Comparison of ENCODE assay signal across 7 mouse cellular contexts in genomic region chr11:69323667-69324111, GRCm38 (mm10). TPM values are rescaled to one million over a fixed set of nuclear protein-coding genes. Genes with fewer than 3 reads are reported as not detected.
DNase-seq lines count a peak whose midpoint lies in the region; ATAC-seq lines count a peak whose summit lies in the region.

Cntrob (minus strand) TSS chr11:69323775.
Trappc1 (plus strand) TSS chr11:69323980.

- under 1% methylated on average over 30 of the region's 30 CpGs for WGBS in intestine, embryonic 15.5 days
- WGBS in midbrain, embryonic 10.5 days = under 1% methylated on average over 30 of the region's 30 CpGs

- intact Hi-C loops in gastrocnemius, postnatal 36 days (cut with DNase I) = loop anchor here (5.0 kb wide), 1 partner anchor 44 kb away; the partner anchor contains the start of gene Chd3
- intact Hi-C loops in left cerebral cortex, postnatal 25 days (cut with DNase I) = loop anchor here (2.0 to 5.0 kb wide), 4 partner anchors 25 to 65 kb away; partner anchors contain the start of gene Chd3

- peak; percentile 100 for DNase-seq in adrenal gland, adult 2 months
- DNase-seq in embryo, embryonic 11.5 days (ENCODE audit: low read depth, low spot score) = peak; percentile 99
- DNase-seq in gastrocnemius, postnatal 36 days = peak; percentile 96 to 99
- peak; percentile 97 to 99 for DNase-seq in left cerebral cortex, postnatal 25 days (ENCODE audit: low spot score in 2 of 2)
- peak; percentile 100 for DNase-seq in midbrain, embryonic 10.5 days (ENCODE audit: low spot score)
- DNase-seq in right cerebral cortex, postnatal 4 days = peak; percentile 98

- H3K27ac ChIP-seq in intestine, embryonic 15.5 days = peak within 1 kb of the TSS; percentile 89
- H3K27ac ChIP-seq in midbrain, embryonic 10.5 days (replicated peaks) = peak within 1 kb of the TSS; percentile 97

- H3K4me3 ChIP-seq in intestine, embryonic 15.5 days (replicated peaks) = peak within 1 kb of the TSS; percentile 58
- H3K4me3 ChIP-seq in midbrain, embryonic 10.5 days = peak within 1 kb of the TSS; percentile 73

- ATAC-seq in intestine, embryonic 15.5 days = peak; percentile 94

- H3K4me2 ChIP-seq in intestine, embryonic 15.5 days (replicated peaks) = peak within 1 kb of the TSS; percentile 76

- peaks cover 12% of the 10 kb centered on the region for H3K36me3 ChIP-seq in intestine, embryonic 15.5 days
- peaks cover 25% of the 10 kb centered on the region for H3K36me3 ChIP-seq in midbrain, embryonic 10.5 days

- H3K27me3 ChIP-seq in intestine, embryonic 15.5 days (replicated peaks) = peaks cover 5% of the 10 kb centered on the region; the same call in 1 of the 2 replicates
- peaks cover 25% of the 10 kb centered on the region for H3K27me3 ChIP-seq in midbrain, embryonic 10.5 days (ENCODE audit: low read depth, poor library complexity, severe bottlenecking)

- peak within 1 kb of the TSS; percentile 68 for H3K9ac ChIP-seq in intestine, embryonic 15.5 days

- H3K4me1 ChIP-seq in intestine, embryonic 15.5 days (replicated peaks) = peaks cover 33% of the 10 kb centered on the region
- peaks cover 67% of the 10 kb centered on the region for H3K4me1 ChIP-seq in midbrain, embryonic 10.5 days

- H3K9me3 ChIP-seq in intestine, embryonic 15.5 days = no peaks in the 10 kb centered on the region
- H3K9me3 ChIP-seq in midbrain, embryonic 10.5 days (replicated peaks) = no peaks in the 10 kb centered on the region

RNA-seq across cellular contexts. Expression of gene Cntrob, which starts in this region (rescaled TPM):
- total RNA-seq in adrenal gland, adult 2 months (2021) = 1 to 10 TPM; 4.4 to 6.5 TPM
- 5.9 and 6.2 TPM in 2 replicates for polyA plus RNA-seq in adrenal gland, adult 2 months (2012; rRNA removed)
- total RNA-seq in gastrocnemius, postnatal 36 days (2021) = 1 to 10 TPM; 1.4 TPM
- 18.5 and 19.6 TPM in 2 replicates for polyA plus RNA-seq in intestine, embryonic 15.5 days (2015; fragmentation: Nextera tagmentation; extraction: Ambion mirVana)
- 10 to 100 TPM; 14.2 to 18.3 TPM for total RNA-seq in left cerebral cortex, postnatal 25 days (2021)
- polyA plus RNA-seq in midbrain, embryonic 10.5 days (2016; fragmentation: Nextera tagmentation; extraction: Ambion mirVana) = 39.9 TPM in 2 replicates

RNA-seq across cellular contexts. Expression of gene Trappc1, which starts in this region (rescaled TPM):
- total RNA-seq in adrenal gland, adult 2 months (2021) = 10 to 100 TPM; 81.3 to 83.5 TPM
- 18.4 and 23.4 TPM in 2 replicates for polyA plus RNA-seq in adrenal gland, adult 2 months (2012; rRNA removed)
- total RNA-seq in gastrocnemius, postnatal 36 days (2021) = 10 to 100 TPM; 40.1 to 41.8 TPM
- polyA plus RNA-seq in intestine, embryonic 15.5 days (2015; fragmentation: Nextera tagmentation; extraction: Ambion mirVana) = 135 and 147 TPM in 2 replicates
- 10 to 100 TPM; 59.0 to 60.5 TPM for total RNA-seq in left cerebral cortex, postnatal 25 days (2021)
- 174 and 188 TPM in 2 replicates for polyA plus RNA-seq in midbrain, embryonic 10.5 days (2016; fragmentation: Nextera tagmentation; extraction: Ambion mirVana)

Comparison
In these comparisons a context has a peak if more than half of its experiments do, and no peak if none do; other contexts are left out.
1. Peak in every context shown above with its lines: DNase-seq, ATAC-seq, H3K4me3 ChIP-seq and H3K27ac ChIP-seq.